In the genomic region with DNA sequence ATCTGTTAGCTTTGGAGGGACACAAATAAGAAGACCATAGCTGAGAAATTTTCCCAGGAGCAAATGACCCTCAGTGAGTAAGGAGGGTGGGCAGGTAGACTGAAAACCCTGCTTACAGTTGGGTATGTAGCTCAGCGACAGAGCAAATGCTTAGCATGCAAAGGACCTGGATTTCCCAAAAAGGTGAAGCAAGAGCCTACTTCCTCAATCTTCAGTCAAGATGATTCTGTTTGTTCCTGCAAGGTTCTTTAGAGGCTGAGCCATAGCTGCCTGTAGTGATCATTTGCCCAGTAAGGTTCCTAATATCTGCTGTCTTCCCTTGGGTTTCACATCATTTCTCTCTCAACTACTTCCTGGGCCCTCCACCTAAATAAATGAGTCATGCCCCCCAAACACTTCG, we compare ENCODE assay signal across 14 mouse cellular contexts.
"Had no signal": no experiment of that assay in that cellular context is flagged by ENCODE, and none has a peak within 500 bp of the region (broad histone marks: within the 10 kb centered on the region; RNA-seq: fewer than 3 reads in every experiment).

No protein-coding gene starts in this region.

- ATAC-seq: intestine, postnatal 0 days; midbrain, embryonic 13.5 days; midbrain, embryonic 16.5 days had no signal

- H3K27me3 ChIP-seq: stomach, embryonic 15.5 days had no signal

- H3K36me3 ChIP-seq: liver, embryonic 13.5 days; midbrain, embryonic 13.5 days; stomach, embryonic 15.5 days had no signal

- DNase-seq: kidney, adult 8-10 months; kidney, postnatal 14 days; kidney, postnatal 4 days; liver, embryonic 13.5 days; lung, adult 2 months; lung, postnatal 14 days; right cerebral cortex, adult 18-20 months; right cerebral cortex, postnatal 14 days; spleen, adult 18-20 months; thymus, postnatal 25 days had no signal

- H3K27ac ChIP-seq: liver, embryonic 13.5 days; midbrain, embryonic 13.5 days; stomach, embryonic 15.5 days had no signal

- H3K4me3 ChIP-seq: liver, embryonic 13.5 days; midbrain, embryonic 13.5 days; stomach, embryonic 15.5 days had no signal

- H3K9me3 ChIP-seq: liver, embryonic 13.5 days; midbrain, embryonic 13.5 days; stomach, embryonic 15.5 days had no signal

- H3K4me1 ChIP-seq: liver, embryonic 13.5 days; midbrain, embryonic 13.5 days; stomach, embryonic 15.5 days had no signal
